Mouse (Mus musculus): ENCODE measurements around the gene Bpifb3. TPM values are rescaled to one million over a fixed set of nuclear protein-coding genes. Genes with fewer than 3 reads are reported as not detected.

The Bpifb3 gene
- total RNA-seq, 2 experiments from 2014 or later = not detected

Other genes starting within 250 kb of the Bpifb3 start
- not detected for gene Dnmt3c, start 221.6 kb upstream of the Bpifb3 start, total RNA-seq (2021)
- 10 to 100 TPM; 92.5 to 98.8 TPM for gene Mapre1, start 177.0 kb upstream of the Bpifb3 start, total RNA-seq (2021)
- gene Efcab8, start 138.3 kb upstream of the Bpifb3 start, total RNA-seq (2021) = under 1 TPM; 0.20 to 0.26 TPM
- not detected for gene Sun5, start 47.1 kb upstream of the Bpifb3 start, total RNA-seq (2021)
- gene Bpifb2, start 43.2 kb upstream of the Bpifb3 start, total RNA-seq (2021) = under 1 TPM in 1 of 2 experiments, not detected in 1; 0.17 TPM
- 1 to 10 TPM in 1 of 2 experiments, not detected in 1; 8.5 TPM for gene Bpifb6, start 17.8 kb upstream of the Bpifb3 start, total RNA-seq (2021)
- gene Bpifb4, start 20.0 kb downstream of the Bpifb3 start, total RNA-seq (2021) = not detected
- gene Bpifa6, start 56.7 kb downstream of the Bpifb3 start, total RNA-seq (2021) = not detected
- not detected for gene Bpifa2, start 90.0 kb downstream of the Bpifb3 start, total RNA-seq (2021)
- not detected for gene Bpifa3, start 212.1 kb downstream of the Bpifb3 start, total RNA-seq (2021)
- gene Bpifa1, start 224.7 kb downstream of the Bpifb3 start, total RNA-seq (2021) = under 1 TPM in 1 of 2 experiments, not detected in 1; 0.35 TPM
- not detected for gene Bpifa5, start 244.4 kb downstream of the Bpifb3 start, total RNA-seq (2021)